Mouse (Mus musculus) left cerebral cortex, postnatal 36 days (tissue): Measurements from ENCODE around the gene Rab6b. TPM values are rescaled to one million over a fixed set of nuclear protein-coding genes. Genes with fewer than 3 reads are reported as not detected.

Source experiments
- DNase-seq, 2 experiments: peaks; one replicate each; pipeline ENCODE4 v3.0.0; 2021 to 2022; ENCODE audit warnings: low spot score in 2 of 2, mixed read lengths in 1 of 2
- intact Hi-C: fragments of 180-260 bp; cut with DNase I; formaldehyde crosslinking; loops from one replicate; pipeline ENCODE4 v1.15.1; 2025
- total RNA-seq, 2 experiments: library from RNA; stranded (reverse); gene quantifications; 2 replicates each; pipeline ENCODE4 v1.2.3; 2021

The Rab6b gene
- total RNA-seq, 2 experiments from 2014 or later, result 607 to 644 TPM

DNA sequence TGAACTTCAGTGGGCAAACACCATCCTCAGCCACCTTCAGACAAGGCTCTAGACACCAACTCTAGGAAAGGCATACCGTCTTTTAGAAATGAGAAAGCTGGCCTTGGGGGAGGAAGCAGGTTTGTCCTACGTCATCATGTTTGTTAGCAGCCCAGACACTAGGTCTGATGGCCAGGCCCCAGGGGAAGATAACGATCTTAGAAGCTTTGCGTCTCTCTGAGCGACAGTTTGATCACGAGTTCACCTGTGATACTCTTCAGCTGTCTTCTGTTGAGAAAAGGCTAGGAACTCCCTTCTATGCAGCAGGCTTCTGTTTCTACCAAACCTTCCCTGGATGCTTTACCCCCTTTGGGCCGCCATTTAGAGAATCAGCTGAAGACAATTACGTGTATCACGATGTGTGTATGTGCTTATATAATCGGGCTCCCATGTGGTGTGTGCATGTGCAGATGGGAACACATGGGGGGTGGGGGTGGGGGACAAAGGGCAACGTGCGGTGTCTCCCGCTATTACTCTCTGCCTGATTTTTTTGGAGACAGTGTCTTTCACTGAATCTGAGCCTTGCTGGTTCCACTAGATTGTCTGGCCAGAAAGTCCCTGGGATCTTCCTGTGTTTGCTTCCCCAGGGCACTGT is 116.9 kb downstream of the Rab6b start:
- intact Hi-C loops, result loop anchor here (5.0 kb wide), 1 partner anchor 74 kb away; no protein-coding TSS in a partner anchor
- no peak for DNase-seq

DNA sequence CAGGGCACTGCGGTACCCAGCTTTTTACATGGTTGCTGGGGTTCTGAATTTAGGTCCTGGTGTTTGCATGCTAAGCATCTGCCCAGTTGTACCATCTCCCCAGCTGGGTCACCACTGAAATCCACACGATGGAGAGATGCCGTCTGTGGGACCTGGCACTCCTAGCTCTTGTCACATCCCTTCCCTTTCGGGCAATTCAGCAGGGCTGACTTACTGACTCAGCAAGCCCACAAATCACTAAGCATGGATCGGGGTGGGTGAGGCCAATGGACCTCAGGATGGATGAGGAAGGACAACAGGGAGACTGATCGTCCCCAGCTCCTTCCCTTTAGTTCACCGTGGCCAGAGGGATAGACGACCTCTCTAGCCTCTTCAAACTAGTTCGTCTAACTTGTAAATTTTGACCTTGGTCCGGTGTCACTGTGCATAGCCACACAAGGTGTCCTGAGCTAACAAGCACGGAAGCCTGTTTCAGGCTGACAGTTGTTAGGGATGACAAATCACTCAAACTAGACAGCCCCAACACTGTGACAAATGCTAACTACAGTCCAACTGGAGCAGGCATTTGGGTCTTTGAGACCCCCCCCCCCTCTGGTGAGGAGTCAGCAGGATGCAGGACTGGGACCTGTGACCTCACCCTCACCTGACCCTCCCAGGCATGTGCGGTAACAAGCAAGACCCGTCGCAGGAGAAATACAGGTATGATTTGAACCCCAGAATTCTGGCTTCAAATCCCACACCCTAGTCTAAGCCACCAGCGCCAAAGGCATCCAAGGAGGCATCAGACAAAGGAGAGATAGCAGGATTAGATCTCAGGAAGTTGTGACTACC is 117.7 kb downstream of the Rab6b start:
- intact Hi-C loops, result loop anchor here (5.0 kb wide), 1 partner anchor 73 kb away; no protein-coding TSS in a partner anchor
- no peak for DNase-seq

DNA sequence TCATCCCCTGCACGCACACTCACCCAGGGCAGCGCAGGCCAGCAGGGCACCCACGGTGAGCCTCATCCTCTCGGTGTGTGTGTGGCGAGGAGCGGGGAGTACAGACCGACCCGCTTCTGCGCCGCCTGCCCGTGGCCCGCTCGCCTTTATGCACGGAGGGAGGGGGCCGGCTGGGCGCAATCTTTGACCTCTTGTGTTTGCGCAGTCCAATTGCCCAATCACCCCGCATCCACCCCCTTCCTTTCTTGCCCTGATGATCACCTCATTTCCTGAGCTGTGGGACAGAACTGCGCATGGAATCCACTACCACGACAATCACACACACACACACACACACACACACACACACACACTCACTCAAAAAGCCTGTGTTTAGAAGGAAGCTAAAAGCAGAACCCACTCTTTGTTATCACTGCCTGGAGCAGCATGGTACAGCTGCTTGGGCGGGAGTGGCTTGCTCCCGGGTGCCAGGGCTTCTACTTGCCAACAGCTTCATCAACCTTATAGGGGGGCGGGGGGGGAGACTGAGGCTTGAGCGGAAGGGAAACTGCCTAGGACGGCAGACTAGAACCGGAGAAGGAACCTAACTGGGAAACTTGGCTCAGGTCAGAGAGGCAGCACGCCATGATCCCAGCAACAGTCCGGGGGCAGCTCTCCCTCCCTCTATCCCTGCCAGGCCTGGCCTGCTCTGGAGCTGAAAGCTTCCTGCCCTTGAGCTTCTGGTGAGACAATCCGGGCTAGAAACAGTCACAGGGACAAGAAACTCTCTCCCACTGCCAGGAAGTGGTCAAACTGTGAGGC is 118.8 kb downstream of the Rab6b start, which contains the start of the genes Gm20425 and Trf:
Gene Gm20425, minus strand, starts transcription at position 157 of the 801 bp plus-strand sequence.
Gene Trf, minus strand, starts transcription at position 294 of the 801 bp plus-strand sequence.
- DNase-seq, result peak; percentile 30 to 43
- intact Hi-C loops, result no loop called here

DNA sequence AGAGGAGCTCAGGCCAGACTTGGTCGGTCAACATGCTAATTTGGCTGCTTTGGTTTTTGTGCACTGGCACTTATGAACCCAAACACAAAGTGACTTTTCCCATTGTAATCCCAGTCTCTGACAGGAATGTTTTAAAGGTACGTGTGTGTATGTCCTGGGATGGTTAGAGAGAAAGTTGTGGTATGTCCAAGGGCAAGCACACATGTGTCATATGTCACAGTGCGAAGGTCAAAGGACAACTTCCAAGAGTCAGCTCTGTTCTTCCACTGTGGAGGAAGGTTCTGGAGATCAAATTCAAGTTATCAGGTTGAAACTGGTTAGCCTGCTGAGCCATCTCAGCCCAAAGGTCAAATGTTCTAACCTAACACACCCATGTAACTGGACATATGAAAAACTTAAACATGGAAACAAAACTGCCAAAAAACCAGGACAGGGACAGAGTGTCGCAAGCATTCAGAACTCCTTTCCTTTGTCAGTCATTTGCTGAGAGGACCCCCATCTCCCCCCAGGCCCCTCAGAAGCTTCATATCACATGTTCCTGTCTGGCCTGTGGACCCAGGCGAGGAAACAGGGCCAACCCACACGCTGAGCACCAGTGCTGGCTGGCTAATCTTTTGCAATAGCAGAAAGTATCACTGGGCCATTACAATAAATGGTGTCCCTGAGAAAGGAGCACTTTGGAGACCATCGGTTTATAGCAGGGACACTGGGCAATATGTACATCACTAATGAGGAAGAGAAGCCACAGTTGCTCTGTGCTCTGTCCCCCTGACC is 120.8 kb downstream of the Rab6b start:
- intact Hi-C loops, result no loop called here
- no peak for DNase-seq

DNA sequence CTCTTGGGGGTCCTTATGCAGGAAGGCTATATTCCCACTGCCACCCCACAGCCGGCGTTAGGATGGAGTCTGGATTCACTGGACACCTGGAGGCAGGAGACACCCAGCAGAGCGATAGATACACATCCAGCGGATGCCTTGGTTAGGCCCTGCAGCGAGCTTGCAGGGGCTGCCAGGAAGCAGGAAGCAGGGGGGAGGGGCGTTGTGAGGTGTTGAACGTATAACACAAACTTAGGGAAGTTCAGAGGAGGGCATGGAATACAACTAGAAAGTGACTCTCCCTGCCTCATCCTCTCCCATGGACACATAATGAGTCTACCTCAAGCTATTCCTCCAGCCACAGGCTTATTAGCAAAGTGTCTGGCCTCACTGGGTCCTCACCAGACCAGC is 121.4 kb downstream of the Rab6b start:
- intact Hi-C loops, result no loop called here
- no peak for DNase-seq

- no peak for DNase-seq
- intact Hi-C loops, result no loop called here
These were observed 122.5 kb downstream of the Rab6b start for GRCm38 (mm10) chr9:103234059-103234458.

DNA sequence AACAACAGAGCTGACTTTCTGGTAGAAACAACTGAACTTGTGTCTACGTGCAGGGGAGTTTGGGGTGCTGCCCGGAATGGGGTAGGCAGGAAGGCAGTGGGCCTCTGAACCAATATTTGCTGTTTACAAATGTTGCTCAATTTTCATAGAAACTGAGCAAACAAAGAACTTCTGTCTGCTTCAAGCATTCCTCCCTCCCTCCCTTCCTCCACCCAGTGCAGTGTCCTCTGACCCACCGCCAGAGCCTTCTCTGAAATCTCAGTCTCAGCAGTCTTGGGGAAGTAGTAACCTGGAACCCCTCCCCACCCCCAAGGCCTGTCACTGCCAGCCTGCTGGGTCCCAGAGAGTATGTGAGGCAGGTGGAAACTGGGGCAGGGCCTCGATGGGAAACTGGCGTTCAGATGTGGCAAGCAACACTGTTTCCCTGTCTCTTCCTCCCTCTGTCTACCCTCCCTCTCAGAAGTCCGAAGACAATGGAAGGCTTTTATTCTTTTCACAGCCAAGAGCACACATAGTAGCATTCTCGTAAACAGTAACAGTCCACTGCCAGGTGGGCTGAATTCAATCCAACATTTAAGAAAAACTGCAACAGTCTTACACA is 123.1 kb downstream of the Rab6b start:
- no peak for DNase-seq

More for the DNA sequence above, 123.1 kb downstream of the Rab6b start:
- intact Hi-C loops, result no loop called here

Other genes with a start within 250 kb of the Rab6b start
- under 1 TPM; 0.63 to 0.76 TPM for gene Slco2a1, start 123.1 kb upstream of the Rab6b start, total RNA-seq
- gene Srprb, start 90.3 kb downstream of the Rab6b start, total RNA-seq, result 10 to 100 TPM; 18.5 to 19.3 TPM
- gene Gm20425, start 118.5 kb downstream of the Rab6b start, total RNA-seq, result 1 to 10 TPM; 9.2 to 9.7 TPM
- 100 to 1,000 TPM; 136 to 214 TPM for gene Trf, start 118.7 kb downstream of the Rab6b start, total RNA-seq
- gene 1300017J02Rik, start 193.3 kb downstream of the Rab6b start, total RNA-seq, result under 1 TPM in 1 of 2 experiments, not detected in 1; 0.74 TPM
- gene Topbp1, start 193.4 kb downstream of the Rab6b start, total RNA-seq, result 10 to 100 TPM; 16.6 to 24.5 TPM